Mouse (Mus musculus) ES-E14 (cell line): Measurements from ENCODE around the gene Foxl1.

Experiments
- CHD2 ChIP-seq: IDR thresholded peaks from 2 replicates; pipeline ENCODE4 v1.6.1; 2014; ENCODE audit warnings: mild to moderate bottlenecking, low read depth, low read length, inconsistent platforms
- HCFC1 ChIP-seq: IDR thresholded peaks from 2 replicates; pipeline ENCODE4 v1.6.1; 2012; ENCODE audit warnings: low read length, inconsistent platforms, borderline replicate concordance; ENCODE audit not compliant: insufficient read depth
- ZC3H11A ChIP-seq: IDR thresholded peaks from 2 replicates; pipeline ENCODE4 v1.6.1; 2012; ENCODE audit warnings: low read depth, mild to moderate bottlenecking, inconsistent platforms, low read length, borderline replicate concordance
- ZNF384 ChIP-seq: IDR thresholded peaks from 2 replicates; pipeline ENCODE4 v1.6.1; 2012; ENCODE audit warnings: low read depth, low read length, inconsistent platforms

GRCm38 (mm10) chr8:121126191-121126590 is 1.5 kb upstream of the Foxl1 start:
- TF ChIP-seq HCFC1 (no peak), ZNF384 (no peak), CHD2 (no peak), ZC3H11A (no peak)
